Mouse (Mus musculus) testis, adult 2 months (tissue): Measurements from ENCODE around the gene Rab3c.

Source experiments
- CTCF ChIP-seq: fragments of 200-500 bp; IDR thresholded peaks from 2 replicates; pipeline ENCODE4 v1.5.1; 2012; ENCODE audit warnings: low read depth, mild to moderate bottlenecking, inconsistent platforms, low read length, moderate library complexity; ENCODE audit not compliant: control insufficient read depth, insufficient read depth, insufficient replicate concordance
- POLR2A ChIP-seq: fragments of 200-500 bp; IDR thresholded peaks from 2 replicates; pipeline ENCODE4 v1.6.1; 2012; ENCODE audit warnings: low read depth, mild to moderate bottlenecking, inconsistent platforms, low read length, moderate library complexity; ENCODE audit not compliant: control insufficient read depth

DNA sequence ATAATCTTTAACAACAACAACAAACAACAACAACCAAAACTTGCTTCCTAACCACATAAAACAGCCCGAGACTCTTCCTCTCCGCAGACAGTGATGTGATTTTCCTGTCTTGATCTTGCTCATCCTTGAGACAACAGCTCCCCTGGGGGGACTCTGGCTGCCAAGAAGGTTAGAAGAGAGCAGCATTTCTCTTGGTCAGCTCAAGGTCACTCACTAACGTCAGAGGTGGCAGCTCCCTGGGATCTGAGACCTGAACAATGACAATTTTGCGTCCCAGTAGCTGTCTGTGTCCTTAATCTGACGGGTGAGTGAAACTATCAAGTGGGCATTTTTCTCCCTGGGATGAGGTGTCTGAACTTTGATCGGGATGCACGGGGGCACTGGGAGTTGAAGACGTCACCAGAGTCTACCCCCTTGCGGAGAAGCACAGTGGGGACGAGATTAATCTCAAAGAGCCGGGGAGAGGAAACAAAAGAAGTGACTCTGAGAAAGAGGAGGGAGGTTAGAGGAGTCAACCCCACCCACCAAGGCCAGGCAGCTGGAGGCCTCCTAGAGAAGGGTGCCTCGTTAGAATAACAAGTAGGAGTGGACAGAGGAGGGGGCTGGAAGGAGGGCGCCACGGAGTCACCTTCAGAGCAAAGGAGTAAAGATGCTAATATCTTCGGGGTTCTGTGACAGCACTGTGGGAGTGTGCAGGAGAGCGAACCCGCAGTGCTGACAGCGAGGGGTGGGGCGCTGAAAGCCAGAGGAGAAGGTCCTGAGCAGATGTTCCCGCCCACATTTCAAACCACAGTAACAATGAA is 261.7 kb downstream of the Rab3c start:
- TF ChIP-seq CTCF (no peak), POLR2A (no peak)
